10 mouse cellular contexts compared by ENCODE assay signal in genomic region chr5:123035564-123035963, GRCm38 (mm10). TPM values are rescaled to one million over a fixed set of nuclear protein-coding genes. Genes with fewer than 3 reads are reported as not detected.
DNase-seq lines count a peak whose midpoint lies in the region; ATAC-seq lines count a peak whose summit lies in the region.
"Had no signal": no experiment of that assay in that cellular context is flagged by ENCODE, and none has a peak within 500 bp of the region (broad histone marks: within the 10 kb centered on the region; RNA-seq: fewer than 3 reads in every experiment).

No protein-coding gene starts in this region.

- 0 out of 2 replicates have a peak overlapping the region, but pooled peaks have one; percentile 23 for H3K27ac ChIP-seq in limb, embryonic 12.5 days
- no peak overlapping the region for H3K27ac ChIP-seq in limb, embryonic 10.5 days
- 0 out of 2 replicates have a peak overlapping the region, but pooled peaks have one; percentile 16 for H3K27ac ChIP-seq in stomach, embryonic 15.5 days
- H3K27ac ChIP-seq: lung, embryonic 15.5 days had no signal

- H3K36me3 ChIP-seq in limb, embryonic 12.5 days, result peaks cover 16% of the 10 kb centered on the region
- H3K36me3 ChIP-seq in limb, embryonic 10.5 days, result peaks cover 19% of the 10 kb centered on the region
- H3K36me3 ChIP-seq in erythroblast, embryonic 14.5 days (ENCODE audit: control insufficient read depth), result no peaks in the 10 kb centered on the region; the same call in 1 of the 2 replicates
- peaks cover 8% of the 10 kb centered on the region; the same call in 1 of the 2 replicates for H3K36me3 ChIP-seq in stomach, embryonic 15.5 days

- intact Hi-C loops in heart, postnatal 36 days (cut with DNase I), result no loop called here

- H3K4me3 ChIP-seq in limb, embryonic 12.5 days (replicated peaks), result no peak overlapping the region
- no peak overlapping the region for H3K4me3 ChIP-seq in limb, embryonic 10.5 days
- peak overlapping the region; percentile 12 for H3K4me3 ChIP-seq in erythroblast, embryonic 14.5 days (replicated peaks)
- no peak overlapping the region for H3K4me3 ChIP-seq in stomach, embryonic 15.5 days (replicated peaks)
- H3K4me3 ChIP-seq: lung, embryonic 15.5 days had no signal

- H3K9me3 ChIP-seq in limb, embryonic 12.5 days, result 0 out of 2 replicates have a peak, but pooled peaks cover 6% of the 10 kb centered on the region
- H3K9me3 ChIP-seq in limb, embryonic 10.5 days (replicated peaks), result no peaks in the 10 kb centered on the region
- H3K9me3 ChIP-seq in erythroblast, embryonic 14.5 days (ENCODE audit: control insufficient read depth, low read length), result no peaks in the 10 kb centered on the region
- no peaks in the 10 kb centered on the region for H3K9me3 ChIP-seq in stomach, embryonic 15.5 days
- H3K9me3 ChIP-seq: lung, embryonic 15.5 days had no signal

- 34% methylated on average over 6 of the region's 6 CpGs for WGBS in limb, embryonic 12.5 days
- 38% methylated on average over 6 of the region's 6 CpGs for WGBS in limb, embryonic 10.5 days
- WGBS in stomach, embryonic 15.5 days, result 27% methylated on average over 6 of the region's 6 CpGs

- no peak overlapping the region for H3K9ac ChIP-seq in limb, embryonic 12.5 days (replicated peaks)
- H3K9ac ChIP-seq in stomach, embryonic 15.5 days, result no peak overlapping the region
- H3K9ac ChIP-seq: lung, embryonic 15.5 days had no signal

- DNase-seq in limb, embryonic 10.5 days (ENCODE audit: low spot score), result no peak
- DNase-seq in liver, result peak; percentile 68
- no peak for DNase-seq in adrenal gland, postnatal 4 days (ENCODE audit: low spot score in 2 of 2)
- DNase-seq in urinary bladder, adult 2 months (ENCODE audit: low spot score), result no peak
- no peak for DNase-seq in heart, postnatal 36 days

- no peak overlapping the region for H3K4me2 ChIP-seq in limb, embryonic 12.5 days
- H3K4me2 ChIP-seq in stomach, embryonic 15.5 days, result no peak overlapping the region
- H3K4me2 ChIP-seq: lung, embryonic 15.5 days had no signal

- H3K4me1 ChIP-seq in limb, embryonic 12.5 days (replicated peaks), result 0 out of 2 replicates have a peak, but pooled peaks cover 7% of the 10 kb centered on the region
- peaks cover 15% of the 10 kb centered on the region for H3K4me1 ChIP-seq in limb, embryonic 10.5 days
- H3K4me1 ChIP-seq in erythroblast, embryonic 14.5 days (ENCODE audit: control insufficient read depth), result peaks cover 56% of the 10 kb centered on the region
- 0 out of 2 replicates have a peak, but pooled peaks cover 3% of the 10 kb centered on the region for H3K4me1 ChIP-seq in stomach, embryonic 15.5 days

- no peak for ATAC-seq in limb, embryonic 12.5 days (ENCODE audit: insufficient number of reproducible peaks, insufficient read depth, low FRiP score, low TSS enrichment, low read depth)
- peak; percentile 47; the same call in 1 of the 2 replicates for ATAC-seq in stomach, embryonic 15.5 days (ENCODE audit: insufficient read depth, low FRiP score, low read depth)

- no peaks in the 10 kb centered on the region; the same call in 1 of the 2 replicates for H3K27me3 ChIP-seq in limb, embryonic 12.5 days
- no peaks in the 10 kb centered on the region for H3K27me3 ChIP-seq in limb, embryonic 10.5 days (ENCODE audit: low read depth, poor library complexity, severe bottlenecking)
- no peaks in the 10 kb centered on the region; the same call in 1 of the 2 replicates for H3K27me3 ChIP-seq in erythroblast, embryonic 14.5 days (ENCODE audit: control insufficient read depth)
- no peaks in the 10 kb centered on the region for H3K27me3 ChIP-seq in stomach, embryonic 15.5 days (replicated peaks)
- H3K27me3 ChIP-seq: lung, embryonic 15.5 days had no signal

RNA-seq across cellular contexts. Expression of gene Morn3, which starts 11.3 kb away (rescaled TPM):
- polyA plus RNA-seq in limb, embryonic 12.5 days (2016; fragmentation: Nextera tagmentation; extraction: Ambion mirVana), result not detected in 2 replicates
- polyA plus RNA-seq in limb, embryonic 10.5 days (2016; fragmentation: Nextera tagmentation; extraction: Ambion mirVana), result not detected in 2 replicates
- not detected in 2 replicates for polyA plus RNA-seq in erythroblast, embryonic 14.5 days (2012)
- polyA plus RNA-seq in stomach, embryonic 15.5 days (2015; fragmentation: Nextera tagmentation; extraction: Ambion mirVana), result 0.54 TPM in 1 of 2 replicates, not detected in the other
- total RNA-seq in adrenal gland, postnatal 4 days (2021), result not detected
- polyA plus RNA-seq in urinary bladder, adult 2 months (2012; rRNA removed), result not detected in 2 replicates
- total RNA-seq in heart, postnatal 36 days (2021), result not detected
- total RNA-seq: heart, adult 18-20 months had no signal

RNA-seq across cellular contexts. Expression of gene Orai1, which starts 20.7 kb away (rescaled TPM):
- polyA plus RNA-seq in limb, embryonic 12.5 days (2016; fragmentation: Nextera tagmentation; extraction: Ambion mirVana), result 14.3 and 14.6 TPM in 2 replicates
- polyA plus RNA-seq in limb, embryonic 10.5 days (2016; fragmentation: Nextera tagmentation; extraction: Ambion mirVana), result 10.2 and 11.5 TPM in 2 replicates
- 0.88 and 1.4 TPM in 2 replicates for polyA plus RNA-seq in erythroblast, embryonic 14.5 days (2012)
- 20.0 and 20.3 TPM in 2 replicates for polyA plus RNA-seq in stomach, embryonic 15.5 days (2015; fragmentation: Nextera tagmentation; extraction: Ambion mirVana)
- 10 to 100 TPM; 12.6 to 14.1 TPM for total RNA-seq in adrenal gland, postnatal 4 days (2021)
- 34.2 and 41.7 TPM in 2 replicates for polyA plus RNA-seq in urinary bladder, adult 2 months (2012; rRNA removed)
- total RNA-seq in heart, postnatal 36 days (2021), result 10 to 100 TPM; 16.7 to 19.3 TPM

RNA-seq across cellular contexts. Expression of gene Tmem120b, which starts 32.7 kb away (rescaled TPM):
- 14.1 and 15.9 TPM in 2 replicates for polyA plus RNA-seq in limb, embryonic 12.5 days (2016; fragmentation: Nextera tagmentation; extraction: Ambion mirVana)
- 9.7 and 12.4 TPM in 2 replicates for polyA plus RNA-seq in limb, embryonic 10.5 days (2016; fragmentation: Nextera tagmentation; extraction: Ambion mirVana)
- 9.4 and 10.1 TPM in 2 replicates for polyA plus RNA-seq in erythroblast, embryonic 14.5 days (2012)
- polyA plus RNA-seq in stomach, embryonic 15.5 days (2015; fragmentation: Nextera tagmentation; extraction: Ambion mirVana), result 12.9 and 14.2 TPM in 2 replicates
- 10 to 100 TPM; 11.4 to 12.2 TPM for total RNA-seq in adrenal gland, postnatal 4 days (2021)
- polyA plus RNA-seq in urinary bladder, adult 2 months (2012; rRNA removed), result 7.5 and 14.4 TPM in 2 replicates
- total RNA-seq in heart, postnatal 36 days (2021), result 10 to 100 TPM in 1 of 2 experiments, 1 to 10 TPM in 1; 7.3 to 10.7 TPM

RNA-seq across cellular contexts. Expression of gene Kdm2b, which starts 45.9 kb away (rescaled TPM):
- 85.5 and 87.7 TPM in 2 replicates for polyA plus RNA-seq in limb, embryonic 12.5 days (2016; fragmentation: Nextera tagmentation; extraction: Ambion mirVana)
- polyA plus RNA-seq in limb, embryonic 10.5 days (2016; fragmentation: Nextera tagmentation; extraction: Ambion mirVana), result 108 and 115 TPM in 2 replicates
- 2.1 and 2.4 TPM in 2 replicates for polyA plus RNA-seq in erythroblast, embryonic 14.5 days (2012)
- 29.6 and 31.7 TPM in 2 replicates for polyA plus RNA-seq in stomach, embryonic 15.5 days (2015; fragmentation: Nextera tagmentation; extraction: Ambion mirVana)
- total RNA-seq in adrenal gland, postnatal 4 days (2021), result 10 to 100 TPM; 32.9 to 33.7 TPM
- 20.5 and 28.8 TPM in 2 replicates for polyA plus RNA-seq in urinary bladder, adult 2 months (2012; rRNA removed)
- 10 to 100 TPM; 16.6 to 19.0 TPM for total RNA-seq in heart, postnatal 36 days (2021)
